Mouse (Mus musculus): ENCODE results near the gene Pxylp1. TPM values are rescaled to one million over a fixed set of nuclear protein-coding genes. Genes with fewer than 3 reads are reported as not detected.

The Pxylp1 gene
- polyA plus RNA-seq, 1 experiment from 2014 or later: 29.7 TPM

GRCm38 (mm10) chr9:96853300-96854186 lies 38.9 kb downstream of the Pxylp1 start:
- Histone ChIP-seq H3K4me1 (peaks cover 5% of the 10 kb centered on the region; the same call in 1 of the 2 replicates), H3K4me3 (replicated peaks) (no peak overlapping the region), H3K27ac (no peak overlapping the region), H3K4me2 (no peak overlapping the region), H3K9ac (no peak overlapping the region), H3K36me3 (no peaks in the 10 kb centered on the region), H3K27me3 (replicated peaks) (no peaks in the 10 kb centered on the region), H3K9me3 (no peaks in the 10 kb centered on the region)
- 78% methylated on average over 16 of the region's 16 CpGs for WGBS
- ATAC-seq (ENCODE audit: insufficient read depth, low FRiP score, low read depth): no peak

GRCm38 (mm10) chr9:96851634-96852033 lies 40.8 kb downstream of the Pxylp1 start:
- Histone ChIP-seq H3K9ac (no peak overlapping the region), H3K27ac (no peak overlapping the region), H3K4me2 (no peak overlapping the region), H3K36me3 (no peaks in the 10 kb centered on the region), H3K9me3 (no peaks in the 10 kb centered on the region), H3K27me3 (replicated peaks) (no peaks in the 10 kb centered on the region), H3K4me3 (replicated peaks) (no peak overlapping the region), H3K4me1 (peaks cover 5% of the 10 kb centered on the region; the same call in 1 of the 2 replicates)
- no peak for ATAC-seq (ENCODE audit: insufficient read depth, low FRiP score, low read depth)
- WGBS: 43% methylated on average over 7 of the region's 7 CpGs

- H3K27ac ChIP-seq: no peak overlapping the region
- no peaks in the 10 kb centered on the region for H3K36me3 ChIP-seq
- no peak overlapping the region for H3K4me3 ChIP-seq (replicated peaks)
- H3K27me3 ChIP-seq (replicated peaks): no peaks in the 10 kb centered on the region
- no peak overlapping the region for H3K9ac ChIP-seq
- no peak for ATAC-seq (ENCODE audit: insufficient read depth, low FRiP score, low read depth)
- H3K9me3 ChIP-seq: no peaks in the 10 kb centered on the region
- WGBS: 80% methylated on average over 7 of the region's 7 CpGs
- peaks cover 5% of the 10 kb centered on the region; the same call in 1 of the 2 replicates for H3K4me1 ChIP-seq
- no peak overlapping the region for H3K4me2 ChIP-seq
Observed at GRCm38 (mm10) chr9:96851036-96851435, 41.4 kb downstream of the Pxylp1 start.

- no peak for ATAC-seq (ENCODE audit: insufficient read depth, low FRiP score, low read depth)
- Histone ChIP-seq H3K9ac (no peak overlapping the region), H3K4me1 (peaks cover 7% of the 10 kb centered on the region; the same call in 1 of the 2 replicates), H3K4me3 (replicated peaks) (no peak overlapping the region), H3K36me3 (no peaks in the 10 kb centered on the region), H3K9me3 (no peaks in the 10 kb centered on the region), H3K27ac (no peak overlapping the region), H3K4me2 (no peak overlapping the region), H3K27me3 (replicated peaks) (no peaks in the 10 kb centered on the region)
- 52% methylated on average over 5 of the region's 5 CpGs for WGBS
Observed at GRCm38 (mm10) chr9:96849012-96849411, 43.5 kb downstream of the Pxylp1 start.

GRCm38 (mm10) chr9:96846361-96846760 lies 46.1 kb downstream of the Pxylp1 start:
- H3K27ac ChIP-seq: no peak overlapping the region
- no peak for ATAC-seq (ENCODE audit: insufficient read depth, low FRiP score, low read depth)
- H3K9ac ChIP-seq: no peak overlapping the region
- no peak overlapping the region for H3K4me2 ChIP-seq
- H3K4me3 ChIP-seq (replicated peaks): no peak overlapping the region
- 0 out of 2 replicates have a peak, but pooled peaks cover 3% of the 10 kb centered on the region for H3K4me1 ChIP-seq
- H3K9me3 ChIP-seq: no peaks in the 10 kb centered on the region
- H3K27me3 ChIP-seq (replicated peaks): no peaks in the 10 kb centered on the region
- WGBS: 88% methylated on average over 8 of the region's 8 CpGs
- H3K36me3 ChIP-seq: no peaks in the 10 kb centered on the region

- Histone ChIP-seq H3K9ac (no peak overlapping the region), H3K27me3 (replicated peaks) (no peaks in the 10 kb centered on the region), H3K36me3 (no peaks in the 10 kb centered on the region), H3K27ac (no peak overlapping the region), H3K9me3 (no peaks in the 10 kb centered on the region), H3K4me3 (replicated peaks) (no peak overlapping the region), H3K4me2 (no peak overlapping the region), H3K4me1 (0 out of 2 replicates have a peak, but pooled peaks cover 2% of the 10 kb centered on the region)
- peak; percentile 41; the same call in 1 of the 2 replicates for ATAC-seq (ENCODE audit: insufficient read depth, low FRiP score, low read depth)
- WGBS: 62% methylated on average over 3 of the region's 3 CpGs
Observed at GRCm38 (mm10) chr9:96844798-96845209, 47.7 kb downstream of the Pxylp1 start.

- no peak overlapping the region for H3K4me2 ChIP-seq
- no peaks in the 10 kb centered on the region for H3K4me1 ChIP-seq
- no peaks in the 10 kb centered on the region for H3K9me3 ChIP-seq
- no peak overlapping the region for H3K9ac ChIP-seq
- 85% methylated on average over 5 of the region's 5 CpGs for WGBS
- no peaks in the 10 kb centered on the region for H3K36me3 ChIP-seq
- H3K27me3 ChIP-seq (replicated peaks): no peaks in the 10 kb centered on the region
- no peak overlapping the region for H3K4me3 ChIP-seq (replicated peaks)
- no peak for ATAC-seq (ENCODE audit: insufficient read depth, low FRiP score, low read depth)
- no peak overlapping the region for H3K27ac ChIP-seq
Observed at GRCm38 (mm10) chr9:96839376-96839775, 53.1 kb downstream of the Pxylp1 start.

GRCm38 (mm10) chr9:96838864-96839263 lies 53.6 kb downstream of the Pxylp1 start:
- H3K27me3 ChIP-seq (replicated peaks): no peaks in the 10 kb centered on the region
- H3K4me2 ChIP-seq: 0 out of 2 replicates have a peak overlapping the region, but pooled peaks have one; percentile 16
- WGBS: 29% methylated on average over 10 of the region's 10 CpGs
- no peak overlapping the region for H3K27ac ChIP-seq
- no peak for ATAC-seq (ENCODE audit: insufficient read depth, low FRiP score, low read depth)
- no peak overlapping the region for H3K4me3 ChIP-seq (replicated peaks)
- no peak overlapping the region for H3K9ac ChIP-seq
- H3K4me1 ChIP-seq: no peaks in the 10 kb centered on the region
- H3K36me3 ChIP-seq: no peaks in the 10 kb centered on the region
- H3K9me3 ChIP-seq: no peaks in the 10 kb centered on the region

- Histone ChIP-seq H3K27ac (no peak overlapping the region), H3K9ac (no peak overlapping the region), H3K9me3 (no peaks in the 10 kb centered on the region), H3K4me2 (no peak overlapping the region), H3K4me1 (no peaks in the 10 kb centered on the region), H3K36me3 (no peaks in the 10 kb centered on the region), H3K4me3 (replicated peaks) (no peak overlapping the region), H3K27me3 (replicated peaks) (no peaks in the 10 kb centered on the region)
- no peak for ATAC-seq (ENCODE audit: insufficient read depth, low FRiP score, low read depth)
- 63% methylated on average over 20 of the region's 20 CpGs for WGBS
Observed at GRCm38 (mm10) chr9:96837781-96838420, 54.6 kb downstream of the Pxylp1 start.

- Histone ChIP-seq H3K4me1 (no peaks in the 10 kb centered on the region), H3K4me2 (no peak overlapping the region), H3K27ac (no peak overlapping the region), H3K27me3 (replicated peaks) (no peaks in the 10 kb centered on the region), H3K36me3 (no peaks in the 10 kb centered on the region), H3K9ac (no peak overlapping the region), H3K9me3 (no peaks in the 10 kb centered on the region), H3K4me3 (replicated peaks) (no peak overlapping the region)
- 41% methylated on average over 8 of the region's 8 CpGs for WGBS
- ATAC-seq (ENCODE audit: insufficient read depth, low FRiP score, low read depth): no peak
Observed at GRCm38 (mm10) chr9:96836984-96837383, 55.5 kb downstream of the Pxylp1 start.

- Histone ChIP-seq H3K4me1 (no peaks in the 10 kb centered on the region), H3K9me3 (no peaks in the 10 kb centered on the region), H3K36me3 (no peaks in the 10 kb centered on the region), H3K9ac (no peak overlapping the region), H3K4me2 (no peak overlapping the region), H3K27me3 (replicated peaks) (no peaks in the 10 kb centered on the region), H3K27ac (no peak overlapping the region; the same call in 1 of the 2 replicates), H3K4me3 (replicated peaks) (no peak overlapping the region)
- ATAC-seq (ENCODE audit: insufficient read depth, low FRiP score, low read depth): peak; percentile 84
- WGBS: 64% methylated on average over 6 of the region's 6 CpGs
Observed at GRCm38 (mm10) chr9:96835374-96835921, 57.0 kb downstream of the Pxylp1 start.

- Histone ChIP-seq H3K27me3 (replicated peaks) (no peaks in the 10 kb centered on the region), H3K27ac (no peak overlapping the region), H3K4me2 (no peak overlapping the region), H3K9ac (no peak overlapping the region), H3K4me1 (no peaks in the 10 kb centered on the region), H3K9me3 (no peaks in the 10 kb centered on the region), H3K4me3 (replicated peaks) (no peak overlapping the region), H3K36me3 (no peaks in the 10 kb centered on the region)
- no peak for ATAC-seq (ENCODE audit: insufficient read depth, low FRiP score, low read depth)
- whole genome bisulfite sequencing: 75% methylated on average over 5 of the region's 5 CpGs
Observed at GRCm38 (mm10) chr9:96833606-96834005, 58.9 kb downstream of the Pxylp1 start.
